Mouse (Mus musculus) stomach, embryonic 16.5 days (tissue): ENCODE measurements at regions not wholly inside any gene's neighbourhood (a gene's known extent, or its start where the extent isn't known, plus 50 kb on each side); places are given as distances from the start of the nearest gene placed in this dataset.

Experiments used
- ATAC-seq: fragments of 200-750 bp; cut with Nextera tagmentation; 2 replicates; pipeline ENCODE4 v1.8.0; 2017; ENCODE audit warnings: moderate number of reproducible peaks, moderate TSS enrichment; ENCODE audit not compliant: insufficient read depth, low FRiP score
- H3K27ac ChIP-seq: fragments of 300-500 bp; sonication (generic); 2 replicates; pipeline ENCODE4 v1.5.1; 2014; ENCODE audit warnings: low read length
- H3K27me3 ChIP-seq: fragments of 300-500 bp; sonication (generic); 2 replicates; pipeline ENCODE4 v1.6.1; 2014; ENCODE audit warnings: low read length, control low read depth, mixed read lengths; ENCODE audit not compliant: control insufficient read depth, insufficient read depth
- H3K36me3 ChIP-seq: fragments of 300-500 bp; sonication (generic); 2 replicates; pipeline ENCODE4 v1.6.1; 2014; ENCODE audit warnings: low read length; ENCODE audit not compliant: control insufficient read depth, insufficient read depth
- H3K4me1 ChIP-seq: fragments of 300-500 bp; sonication (generic); 2 replicates; pipeline ENCODE4 v1.6.1; 2014; ENCODE audit warnings: low read length, control low read depth, mixed read lengths; ENCODE audit not compliant: control insufficient read depth, insufficient read depth
- H3K4me2 ChIP-seq: fragments of 300-500 bp; sonication (generic); 2 replicates; pipeline ENCODE4 v1.6.1; 2014; ENCODE audit warnings: low read depth, low read length, mixed read lengths
- H3K4me3 ChIP-seq: fragments of 300-500 bp; sonication (generic); replicated peaks from 2 replicates; pipeline ENCODE4 v1.5.1; 2014; ENCODE audit warnings: mild to moderate bottlenecking, low read length
- H3K9ac ChIP-seq: fragments of 300-500 bp; sonication (generic); 2 replicates; pipeline ENCODE4 v1.6.1; 2014; ENCODE audit warnings: low read length
- H3K9me3 ChIP-seq: fragments of 300-500 bp; sonication (generic); replicated peaks from 2 replicates; pipeline ENCODE4 v1.6.1; 2016; ENCODE audit warnings: low read length, control low read depth; ENCODE audit not compliant: control insufficient read depth
- WGBS: fragments of 180-500 bp; shearing (Covaris S2); extraction: QIAGEN DNeasy Blood & Tissue Kit; methylation state at CpG from one replicate; pipeline ENCODE4 v1.1.7; 2014; 5-methylcytosine and 5-hydroxymethylcytosine counted together

DNA sequence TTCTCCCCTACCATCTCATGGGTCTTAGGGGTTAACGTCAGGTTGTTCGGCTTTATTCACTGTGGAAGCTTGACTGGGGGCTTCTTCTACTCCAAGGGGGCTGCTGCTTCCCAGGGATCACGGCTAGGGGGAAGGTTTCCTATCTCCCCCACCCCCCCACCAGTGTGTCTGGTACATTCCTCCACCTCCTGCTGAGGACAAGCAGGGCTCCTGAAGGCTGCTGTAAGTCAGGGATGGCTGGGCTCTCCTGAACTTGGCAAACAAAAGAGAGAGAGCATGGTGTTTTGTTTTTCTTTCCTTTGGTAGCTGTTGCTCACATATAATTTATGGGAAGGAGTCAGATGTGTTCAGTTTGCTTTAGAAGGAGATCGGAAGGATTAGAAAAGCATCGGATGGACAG, 54.7 kb upstream of the Commd3 start:
- Histone ChIP-seq H3K27me3 (no peaks in the 10 kb centered on the region), H3K27ac (no peak overlapping the region), H3K9me3 (no peaks in the 10 kb centered on the region), H3K36me3 (no peaks in the 10 kb centered on the region), H3K4me1 (no peaks in the 10 kb centered on the region), H3K9ac (no peak overlapping the region), H3K4me2 (no peak overlapping the region), H3K4me3 (no peak overlapping the region)
- no peak for ATAC-seq
- WGBS = 28% methylated on average over 5 of the region's 5 CpGs

DNA sequence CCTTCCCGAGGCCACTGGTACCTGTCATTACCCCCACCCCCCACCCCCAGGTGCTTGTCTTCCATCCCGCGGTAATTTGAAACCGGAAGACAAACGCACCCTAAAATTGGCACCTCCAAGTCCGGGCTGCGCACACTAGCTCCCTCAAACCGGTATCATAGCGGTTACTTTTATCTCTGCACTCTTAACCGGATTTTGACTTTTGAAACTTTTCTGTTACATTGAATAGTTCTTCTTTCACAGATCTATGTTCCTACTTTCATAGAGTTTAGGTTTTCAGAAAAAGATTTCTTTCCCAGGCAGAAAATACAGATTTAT, 62.4 kb upstream of the Commd3 start:
- Histone ChIP-seq H3K36me3 (no peaks in the 10 kb centered on the region), H3K9ac (peak overlapping the region; percentile 69; the same call in 1 of the 2 replicates), H3K27me3 (peaks cover 19% of the 10 kb centered on the region), H3K4me3 (peak overlapping the region; percentile 57), H3K27ac (no peak overlapping the region), H3K4me2 (peak overlapping the region; percentile 96), H3K4me1 (peaks cover 22% of the 10 kb centered on the region), H3K9me3 (no peaks in the 10 kb centered on the region)
- no peak for ATAC-seq
- 14% methylated on average over 10 of the region's 10 CpGs for WGBS

DNA sequence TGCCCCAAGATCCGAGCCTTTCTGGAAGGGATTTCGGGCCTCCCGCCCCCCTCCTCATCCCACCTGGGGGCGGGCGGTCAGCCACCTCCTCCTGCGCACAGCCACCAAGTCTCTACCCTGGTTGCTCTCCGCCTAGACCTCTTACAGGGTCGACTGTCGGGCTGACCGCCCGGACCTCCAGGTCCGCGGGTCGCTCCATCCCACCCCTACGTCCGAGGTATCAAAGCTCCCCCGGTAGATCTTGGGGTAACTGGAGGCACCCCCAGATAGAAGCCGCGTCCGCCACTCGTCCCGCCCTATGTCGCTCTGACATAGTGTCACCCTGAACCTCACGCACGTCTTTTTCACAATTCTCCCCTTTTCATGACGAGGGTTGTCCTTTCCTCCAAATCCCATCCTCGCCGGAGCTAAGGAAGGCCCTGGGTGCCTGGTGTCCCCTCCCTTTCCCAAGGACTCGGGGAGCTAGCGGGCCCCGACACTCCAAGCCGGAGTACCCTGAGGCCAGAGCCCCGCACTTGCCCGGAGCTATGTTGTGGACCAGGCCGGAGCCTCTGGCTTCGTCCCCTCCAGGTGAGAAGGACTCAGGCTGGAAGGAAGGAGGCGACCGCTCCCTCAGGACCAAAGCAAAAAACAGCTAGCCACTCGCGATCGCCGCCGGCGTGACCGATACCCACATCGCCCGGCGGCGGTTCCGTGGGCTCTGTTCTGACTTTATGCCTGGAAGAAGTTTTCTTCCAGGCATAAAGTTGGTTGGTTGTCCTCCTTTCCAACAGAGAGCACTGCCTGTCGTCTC, 62.9 kb upstream of the Commd3 start:
- Histone ChIP-seq H3K4me1 (peaks cover 22% of the 10 kb centered on the region), H3K4me3 (peak overlapping the region; percentile 57), H3K36me3 (no peaks in the 10 kb centered on the region), H3K9ac (peak overlapping the region; percentile 69), H3K4me2 (peak overlapping the region; percentile 96), H3K27me3 (peaks cover 19% of the 10 kb centered on the region), H3K27ac (no peak overlapping the region), H3K9me3 (no peaks in the 10 kb centered on the region)
- 3% methylated on average over 51 of the region's 51 CpGs for WGBS
- ATAC-seq = no peak

DNA sequence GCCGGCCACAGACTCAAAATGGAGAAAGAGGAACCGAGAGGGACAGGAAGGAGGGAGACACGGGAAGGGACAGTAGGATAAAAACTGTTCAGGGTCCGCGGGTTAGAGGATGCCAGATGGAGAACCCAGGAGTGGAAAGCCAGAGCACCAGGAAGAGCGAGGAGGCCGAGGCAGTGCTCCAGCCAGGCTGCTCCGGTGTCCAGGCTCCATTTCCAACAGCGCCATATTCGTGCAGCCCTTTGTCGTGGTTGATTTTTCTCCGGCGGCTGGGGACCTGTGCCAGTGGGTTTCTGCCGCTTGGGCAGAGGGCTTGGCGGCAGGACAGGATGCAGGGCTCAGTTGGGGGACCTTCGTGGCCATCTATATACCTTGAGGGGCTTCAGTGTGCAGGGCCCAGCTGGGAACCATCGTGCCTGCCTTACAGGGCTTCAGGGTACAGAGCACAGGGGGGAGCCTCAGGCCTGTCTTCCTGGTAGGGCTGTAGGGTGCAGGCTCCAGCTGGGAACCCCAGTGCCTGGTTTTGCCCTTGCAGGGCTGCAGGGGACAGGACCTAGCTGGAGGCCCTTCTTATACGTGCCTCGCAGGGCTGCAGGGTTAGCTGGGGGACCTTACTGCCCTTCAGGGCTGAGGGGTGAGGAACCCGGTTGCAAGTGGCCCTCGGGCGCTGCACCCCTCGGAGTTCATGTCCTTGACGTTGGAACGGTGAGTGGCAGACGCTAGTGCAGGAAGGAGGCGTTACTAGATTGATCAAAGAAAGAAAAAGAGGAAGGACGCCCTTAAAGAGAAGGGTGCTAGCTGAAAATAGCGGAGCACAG, 63.7 kb upstream of the Commd3 start:
- no peaks in the 10 kb centered on the region for H3K9me3 ChIP-seq
- H3K9ac ChIP-seq = peak overlapping the region; percentile 69
- H3K36me3 ChIP-seq = no peaks in the 10 kb centered on the region
- WGBS = 2% methylated on average over 29 of the region's 29 CpGs
- H3K4me2 ChIP-seq = peak overlapping the region; percentile 96
- peak overlapping the region; percentile 57 for H3K4me3 ChIP-seq
- peaks cover 22% of the 10 kb centered on the region for H3K4me1 ChIP-seq
- ATAC-seq = peak; percentile 82
- 0 out of 2 replicates have a peak overlapping the region, but pooled peaks have one; percentile 33 for H3K27ac ChIP-seq
- peaks cover 19% of the 10 kb centered on the region for H3K27me3 ChIP-seq

DNA sequence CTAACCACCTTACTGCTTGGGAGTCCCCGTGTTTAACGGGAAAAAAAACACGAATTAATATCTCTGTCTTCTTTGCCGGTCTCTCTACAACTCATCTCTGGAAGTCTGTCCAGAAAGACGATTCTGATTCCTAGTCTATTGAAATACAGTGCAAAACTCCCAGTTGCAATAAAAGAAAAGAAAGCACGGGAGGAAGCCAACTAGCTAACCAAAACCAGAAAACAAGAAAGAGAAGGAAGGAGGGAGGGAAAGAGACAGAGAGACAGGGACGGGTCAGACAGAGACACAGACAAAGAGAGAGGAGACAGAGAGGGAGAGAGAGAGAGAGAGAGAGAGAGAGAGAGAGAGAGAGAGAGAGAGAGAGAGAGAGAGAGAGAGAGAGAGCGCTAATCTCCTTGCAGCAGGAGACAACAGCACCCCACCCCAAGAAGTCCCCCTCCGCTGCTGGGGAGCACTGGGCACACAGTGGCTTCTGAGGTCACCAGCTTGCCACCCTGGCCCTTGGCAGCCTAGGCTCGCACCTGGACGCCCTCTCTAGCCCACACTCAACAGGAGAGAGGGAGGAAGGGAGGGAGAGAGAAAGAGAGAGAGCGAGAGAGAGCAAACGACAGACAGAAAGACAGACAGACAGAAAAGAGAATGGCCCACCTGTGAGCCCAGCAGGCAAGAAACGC, 64.5 kb upstream of the Commd3 start:
- Histone ChIP-seq H3K27me3 (peaks cover 19% of the 10 kb centered on the region), H3K36me3 (no peaks in the 10 kb centered on the region), H3K4me2 (peak overlapping the region; percentile 96), H3K9me3 (no peaks in the 10 kb centered on the region), H3K4me1 (peaks cover 22% of the 10 kb centered on the region), H3K27ac (no peak overlapping the region), H3K4me3 (peak overlapping the region; percentile 57), H3K9ac (peak overlapping the region; percentile 69)
- peak; percentile 64 for ATAC-seq
- WGBS = 8% methylated on average over 14 of the region's 14 CpGs

DNA sequence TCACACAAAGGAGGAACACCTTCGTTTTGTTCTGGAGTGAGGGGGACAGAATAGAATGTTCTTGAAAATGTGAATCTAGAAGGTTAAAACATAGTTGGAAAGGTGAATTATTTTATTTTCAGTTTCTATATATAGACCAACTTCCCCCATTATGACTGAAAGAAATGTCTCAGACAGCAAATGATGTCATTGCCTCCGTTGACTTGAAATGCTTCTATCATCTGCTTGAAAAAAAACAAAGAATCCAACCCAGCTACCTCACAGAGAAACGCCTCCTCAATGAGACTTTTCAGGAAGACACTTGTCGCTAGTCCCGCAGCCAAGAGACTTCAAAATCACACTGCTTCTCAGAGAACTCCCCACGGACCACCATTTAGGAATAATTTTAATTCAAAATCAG, 65.1 kb upstream of the Commd3 start:
- WGBS = 32% methylated on average over 6 of the region's 6 CpGs
- ATAC-seq = no peak
- Histone ChIP-seq H3K4me2 (peak overlapping the region; percentile 96), H3K4me1 (peaks cover 22% of the 10 kb centered on the region), H3K27ac (no peak overlapping the region), H3K36me3 (no peaks in the 10 kb centered on the region), H3K9me3 (no peaks in the 10 kb centered on the region), H3K4me3 (peak overlapping the region; percentile 57), H3K9ac (no peak overlapping the region), H3K27me3 (peaks cover 19% of the 10 kb centered on the region)

DNA sequence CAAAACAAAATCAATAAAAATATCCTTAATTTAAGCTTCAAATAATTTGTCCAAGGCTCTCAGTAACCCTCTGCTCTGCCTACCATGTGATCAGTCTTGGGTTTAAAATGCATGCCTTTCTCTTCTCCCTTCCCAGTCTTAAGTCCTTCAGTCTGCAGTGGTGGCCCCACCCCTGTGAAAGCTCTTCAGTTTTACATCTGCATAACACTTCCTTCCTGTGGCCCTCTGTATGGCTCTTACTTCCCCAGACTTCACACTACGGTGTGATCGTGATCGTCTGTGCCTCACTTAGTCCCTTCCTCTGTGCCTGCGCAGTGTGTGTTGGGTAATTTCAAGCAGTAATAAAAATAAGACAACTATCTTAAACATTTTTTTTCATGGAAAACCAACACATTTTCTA, 80.0 kb upstream of the Commd3 start:
- no peaks in the 10 kb centered on the region for H3K36me3 ChIP-seq
- no peak overlapping the region for H3K9ac ChIP-seq
- no peaks in the 10 kb centered on the region for H3K4me1 ChIP-seq
- no peak overlapping the region for H3K4me2 ChIP-seq
- H3K27me3 ChIP-seq = no peaks in the 10 kb centered on the region
- 68% methylated on average over 4 of the region's 4 CpGs for WGBS
- no peak overlapping the region for H3K4me3 ChIP-seq
- no peak overlapping the region for H3K27ac ChIP-seq
- ATAC-seq = no peak
- no peaks in the 10 kb centered on the region for H3K9me3 ChIP-seq

DNA sequence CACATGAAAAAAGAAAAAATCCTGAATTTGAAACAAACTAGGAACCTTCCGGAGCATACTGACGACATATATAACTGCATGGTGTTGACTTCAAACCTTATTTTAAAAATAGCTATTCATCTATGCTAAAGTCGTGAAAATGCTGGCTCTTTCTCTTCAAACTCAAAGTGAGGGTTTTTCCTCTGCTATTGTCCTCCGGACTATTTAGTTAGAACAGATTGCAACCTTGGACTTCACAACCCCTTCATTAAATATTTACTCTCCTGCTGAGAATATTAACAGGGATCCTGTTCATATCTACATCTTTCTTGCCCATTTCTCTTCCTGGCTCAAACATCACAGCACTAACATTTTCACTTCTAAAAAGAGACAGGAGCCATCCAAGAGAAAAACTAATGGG, 84.0 kb upstream of the Commd3 start:
- H3K9me3 ChIP-seq = no peaks in the 10 kb centered on the region
- peak overlapping the region; percentile 63 for H3K4me2 ChIP-seq
- H3K27ac ChIP-seq = peak overlapping the region; percentile 84
- ATAC-seq = no peak
- H3K4me3 ChIP-seq = peak overlapping the region; percentile 72
- H3K27me3 ChIP-seq = no peaks in the 10 kb centered on the region
- WGBS = under 1% methylated on average over 4 of the region's 4 CpGs
- H3K9ac ChIP-seq = peak overlapping the region; percentile 72
- H3K4me1 ChIP-seq = no peaks in the 10 kb centered on the region
- no peaks in the 10 kb centered on the region for H3K36me3 ChIP-seq

DNA sequence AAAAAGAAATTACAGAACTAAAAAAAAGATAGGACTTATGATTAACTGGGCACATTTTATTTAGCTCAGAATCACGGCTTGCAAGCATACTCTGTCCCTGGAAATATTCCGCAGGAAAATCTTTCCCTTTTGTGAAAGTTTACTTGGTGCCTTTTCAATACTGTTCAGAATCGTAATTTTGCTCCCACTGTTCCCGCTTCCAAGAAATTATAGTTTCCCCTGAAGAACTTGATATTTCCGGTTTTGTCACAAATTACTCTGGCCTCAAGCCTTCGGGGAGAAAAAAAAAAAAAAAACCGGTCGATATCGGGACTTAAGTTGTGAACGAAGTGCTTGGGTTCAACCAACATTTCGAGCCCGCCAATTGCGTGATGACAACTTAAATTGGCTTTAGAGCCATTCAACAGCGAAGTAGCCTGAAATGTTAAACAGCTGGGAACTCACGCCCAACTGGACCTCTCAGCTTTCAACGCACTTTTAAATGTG, 84.4 kb upstream of the Commd3 start:
- Histone ChIP-seq H3K9ac (peak overlapping the region; percentile 72), H3K27ac (peak overlapping the region; percentile 84), H3K4me3 (peak overlapping the region; percentile 72), H3K27me3 (no peaks in the 10 kb centered on the region), H3K4me2 (peak overlapping the region; percentile 63), H3K4me1 (no peaks in the 10 kb centered on the region), H3K36me3 (no peaks in the 10 kb centered on the region), H3K9me3 (no peaks in the 10 kb centered on the region)
- no peak for ATAC-seq
- WGBS = 0% methylated on average over 16 of the region's 16 CpGs
